Mouse (Mus musculus) cerebellum, adult 2 months (tissue): ENCODE data around the gene Hsd17b2.

ENCODE experiments used
- CTCF ChIP-seq: fragments of 200-500 bp; IDR thresholded peaks from 2 replicates; pipeline ENCODE4 v1.5.1; 2011; ENCODE audit warnings: low read depth, mild to moderate bottlenecking, control low read depth, low read length, moderate library complexity, borderline replicate concordance; ENCODE audit not compliant: insufficient read depth
- POLR2A ChIP-seq: fragments of 200-500 bp; IDR thresholded peaks from 2 replicates; pipeline ENCODE4 v1.6.1; 2011; ENCODE audit warnings: low read length, control low read depth, borderline replicate concordance; ENCODE audit not compliant: insufficient read depth

DNA sequence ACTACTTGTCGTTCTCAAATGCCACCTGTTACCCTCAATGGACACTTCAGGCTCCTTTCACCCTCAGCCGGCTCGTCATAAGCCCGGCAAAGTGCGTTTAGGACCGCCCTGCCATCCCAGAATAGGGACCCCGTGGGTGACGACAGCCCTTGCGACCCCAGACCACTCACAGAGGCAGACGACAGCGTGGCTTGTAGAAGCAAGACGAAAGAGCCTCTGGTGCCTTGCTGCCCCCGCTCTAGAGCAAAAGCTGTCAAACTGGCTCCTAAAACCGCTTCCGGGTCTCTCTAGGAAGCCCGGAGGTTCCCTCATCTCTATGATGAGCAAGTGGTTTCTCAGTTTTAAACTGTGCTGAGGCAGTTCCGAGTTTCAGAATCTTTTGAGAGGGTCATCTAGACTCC is 28.3 kb upstream of the Hsd17b2 start, which contains the start of gene Sdr42e1:
- TF ChIP-seq CTCF: no peak
- TF ChIP-seq POLR2A: no peak
